Mouse (Mus musculus): ENCODE data around the gene Tent5c. TPM values are rescaled to one million over a fixed set of nuclear protein-coding genes. Genes with fewer than 3 reads are reported as not detected.

The Tent5c gene
- polyA plus RNA-seq, 1 experiment, result 55.0 TPM

GRCm38 (mm10) chr3:100530244-100530788, 41.2 kb upstream of the Tent5c start:
- Histone ChIP-seq H3K27ac (ENCODE audit: insufficient read depth, low read length) (no peak overlapping the region), H3K4me3 (ENCODE audit: extremely low read depth, insufficient read depth, insufficient read length) (no peak overlapping the region), H3K36me3 (ENCODE audit: control insufficient read depth, insufficient read depth, low read length) (no peaks in the 10 kb centered on the region), H3K4me1 (ENCODE audit: control insufficient read depth, insufficient read depth, insufficient read length) (no peaks in the 10 kb centered on the region), H3K27me3 (ENCODE audit: control insufficient read depth, insufficient read depth, low read length) (no peaks in the 10 kb centered on the region)
- TF ChIP-seq CTCF (IDR thresholded peaks at IDR 0.05; ENCODE audit: extremely low read depth, insufficient read depth, insufficient read length, insufficient replicate concordance) (no peak), POLR2A (IDR thresholded peaks at IDR 0.05; ENCODE audit: low read depth, low read length) (no peak)
- WGBS, result 62% methylated on average over 7 of the region's 7 CpGs
- no peak for DNase-seq (ENCODE audit: low read depth in 1 of 2, low spot score in 2 of 2)

GRCm38 (mm10) chr3:100522671-100523070, 33.5 kb upstream of the Tent5c start:
- Histone ChIP-seq H3K27me3 (ENCODE audit: control insufficient read depth, insufficient read depth, low read length) (no peaks in the 10 kb centered on the region), H3K4me1 (ENCODE audit: control insufficient read depth, insufficient read depth, insufficient read length) (no peaks in the 10 kb centered on the region), H3K36me3 (ENCODE audit: control insufficient read depth, insufficient read depth, low read length) (no peaks in the 10 kb centered on the region), H3K4me3 (ENCODE audit: extremely low read depth, insufficient read depth, insufficient read length) (no peak overlapping the region), H3K27ac (ENCODE audit: insufficient read depth, low read length) (no peak overlapping the region)
- TF ChIP-seq POLR2A (IDR thresholded peaks at IDR 0.05; ENCODE audit: low read depth, low read length), result no peak
- TF ChIP-seq CTCF (IDR thresholded peaks at IDR 0.05; ENCODE audit: extremely low read depth, insufficient read depth, insufficient read length, insufficient replicate concordance), result no peak
- WGBS, result 88% methylated on average over 7 of the region's 7 CpGs
- DNase-seq (ENCODE audit: low read depth in 1 of 2, low spot score in 2 of 2), result no peak

- DNase-seq (ENCODE audit: low read depth in 1 of 2, low spot score in 2 of 2), result no peak
- no peaks in the 10 kb centered on the region for H3K4me1 ChIP-seq (ENCODE audit: control insufficient read depth, insufficient read depth, insufficient read length)
- no peaks in the 10 kb centered on the region for H3K36me3 ChIP-seq (ENCODE audit: control insufficient read depth, insufficient read depth, low read length)
- WGBS, result 91% methylated on average over 1 of the region's 1 CpGs
- no peak for TF ChIP-seq POLR2A (IDR thresholded peaks at IDR 0.05; ENCODE audit: low read depth, low read length)
- TF ChIP-seq CTCF (IDR thresholded peaks at IDR 0.05; ENCODE audit: extremely low read depth, insufficient read depth, insufficient read length, insufficient replicate concordance), result no peak
- no peak overlapping the region for H3K27ac ChIP-seq (ENCODE audit: insufficient read depth, low read length)
- H3K27me3 ChIP-seq (ENCODE audit: control insufficient read depth, insufficient read depth, low read length), result no peaks in the 10 kb centered on the region
- no peak overlapping the region for H3K4me3 ChIP-seq (ENCODE audit: extremely low read depth, insufficient read depth, insufficient read length)
These were observed 32.5 kb upstream of the Tent5c start for GRCm38 (mm10) chr3:100521626-100522025.

GRCm38 (mm10) chr3:100515754-100516141, 26.6 kb upstream of the Tent5c start:
- no peaks in the 10 kb centered on the region for H3K27me3 ChIP-seq (ENCODE audit: control insufficient read depth, insufficient read depth, low read length)
- WGBS, result 47% methylated on average over 5 of the region's 5 CpGs

GRCm38 (mm10) chr3:100515093-100515753, 26.1 kb upstream of the Tent5c start:
- Histone ChIP-seq H3K27ac (ENCODE audit: insufficient read depth, low read length) (no peak overlapping the region), H3K27me3 (ENCODE audit: control insufficient read depth, insufficient read depth, low read length) (no peaks in the 10 kb centered on the region)
- WGBS, result 35% methylated on average over 8 of the region's 8 CpGs

More at GRCm38 (mm10) chr3:100515754-100516141, 26.6 kb upstream of the Tent5c start:
- TF ChIP-seq POLR2A (IDR thresholded peaks at IDR 0.05; ENCODE audit: low read depth, low read length) (no peak), CTCF (IDR thresholded peaks at IDR 0.05; ENCODE audit: extremely low read depth, insufficient read depth, insufficient read length, insufficient replicate concordance) (no peak)
- no peaks in the 10 kb centered on the region for H3K36me3 ChIP-seq (ENCODE audit: control insufficient read depth, insufficient read depth, low read length)
- H3K4me3 ChIP-seq (ENCODE audit: extremely low read depth, insufficient read depth, insufficient read length), result no peak overlapping the region
- no peak overlapping the region for H3K27ac ChIP-seq (ENCODE audit: insufficient read depth, low read length)
- no peaks in the 10 kb centered on the region for H3K4me1 ChIP-seq (ENCODE audit: control insufficient read depth, insufficient read depth, insufficient read length)
- no peak for DNase-seq (ENCODE audit: low read depth in 1 of 2, low spot score in 2 of 2)

GRCm38 (mm10) chr3:100507174-100507573, 18.1 kb upstream of the Tent5c start:
- no peak overlapping the region for H3K4me3 ChIP-seq (ENCODE audit: extremely low read depth, insufficient read depth, insufficient read length)
- H3K4me1 ChIP-seq (ENCODE audit: control insufficient read depth, insufficient read depth, insufficient read length), result peaks cover 4% of the 10 kb centered on the region; the same call in 1 of the 2 replicates
- TF ChIP-seq POLR2A (IDR thresholded peaks at IDR 0.05; ENCODE audit: low read depth, low read length), result no peak
- no peak for TF ChIP-seq CTCF (IDR thresholded peaks at IDR 0.05; ENCODE audit: extremely low read depth, insufficient read depth, insufficient read length, insufficient replicate concordance)
- no peaks in the 10 kb centered on the region for H3K36me3 ChIP-seq (ENCODE audit: control insufficient read depth, insufficient read depth, low read length)
- H3K27ac ChIP-seq (ENCODE audit: insufficient read depth, low read length), result no peak overlapping the region
- DNase-seq (ENCODE audit: low read depth in 1 of 2, low spot score in 2 of 2), result no peak
- no peaks in the 10 kb centered on the region for H3K27me3 ChIP-seq (ENCODE audit: control insufficient read depth, insufficient read depth, low read length)
- 91% methylated on average over 4 of the region's 4 CpGs for WGBS

More at GRCm38 (mm10) chr3:100515093-100515753, 26.1 kb upstream of the Tent5c start:
- Histone ChIP-seq H3K4me1 (ENCODE audit: control insufficient read depth, insufficient read depth, insufficient read length) (no peaks in the 10 kb centered on the region), H3K36me3 (ENCODE audit: control insufficient read depth, insufficient read depth, low read length) (no peaks in the 10 kb centered on the region), H3K4me3 (ENCODE audit: extremely low read depth, insufficient read depth, insufficient read length) (no peak overlapping the region)
- no peak for DNase-seq (ENCODE audit: low read depth in 1 of 2, low spot score in 2 of 2)
- no peak for TF ChIP-seq CTCF (IDR thresholded peaks at IDR 0.05; ENCODE audit: extremely low read depth, insufficient read depth, insufficient read length, insufficient replicate concordance)
- no peak for TF ChIP-seq POLR2A (IDR thresholded peaks at IDR 0.05; ENCODE audit: low read depth, low read length)

GRCm38 (mm10) chr3:100506715-100507114, 17.6 kb upstream of the Tent5c start:
- no peak for TF ChIP-seq CTCF (IDR thresholded peaks at IDR 0.05; ENCODE audit: extremely low read depth, insufficient read depth, insufficient read length, insufficient replicate concordance)
- no peak for TF ChIP-seq POLR2A (IDR thresholded peaks at IDR 0.05; ENCODE audit: low read depth, low read length)
- Histone ChIP-seq H3K27me3 (ENCODE audit: control insufficient read depth, insufficient read depth, low read length) (no peaks in the 10 kb centered on the region), H3K27ac (ENCODE audit: insufficient read depth, low read length) (no peak overlapping the region), H3K4me3 (ENCODE audit: extremely low read depth, insufficient read depth, insufficient read length) (no peak overlapping the region), H3K4me1 (ENCODE audit: control insufficient read depth, insufficient read depth, insufficient read length) (peaks cover 4% of the 10 kb centered on the region; the same call in 1 of the 2 replicates), H3K36me3 (ENCODE audit: control insufficient read depth, insufficient read depth, low read length) (no peaks in the 10 kb centered on the region)
- WGBS, result 83% methylated on average over 2 of the region's 2 CpGs
- DNase-seq (ENCODE audit: low read depth in 1 of 2, low spot score in 2 of 2), result no peak

All from spleen, adult 2 months (tissue).